Mouse (Mus musculus): ENCODE measurements around the gene Ddah1. TPM values are rescaled to one million over a fixed set of nuclear protein-coding genes. Genes with fewer than 3 reads are reported as not detected.

Ddah1 gene
- total and polyA plus RNA-seq, 3 experiments: 4.5 to 5.9 (median 5.4) TPM

DNA sequence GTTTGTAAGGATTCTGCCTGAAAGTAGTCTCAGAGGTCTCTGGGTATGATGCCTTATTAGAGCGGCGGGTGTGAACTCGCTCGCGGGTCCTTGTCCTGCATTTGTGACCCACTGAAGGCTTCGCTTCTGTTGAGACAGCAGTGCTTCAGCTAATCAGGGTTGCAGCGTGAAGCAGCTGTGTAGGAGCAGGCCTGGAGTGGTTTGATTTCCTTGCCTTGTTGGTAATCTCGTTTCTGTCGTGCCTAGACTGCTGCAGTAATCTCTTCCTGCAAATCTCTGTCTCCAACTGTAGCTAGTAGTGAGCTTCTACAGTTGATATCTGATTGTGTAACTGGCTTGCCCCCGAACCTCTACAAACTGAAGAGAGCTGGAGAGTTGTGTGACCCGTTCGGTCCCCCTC, 180.9 kb downstream of the Ddah1 start:
- TF ChIP-seq CTCF (IDR thresholded peaks at IDR 0.05) (no peak), EP300 (IDR thresholded peaks at IDR 0.05; ENCODE audit: insufficient read depth, low read depth, low read length) (no peak), POLR2A (IDR thresholded peaks at IDR 0.05; ENCODE audit: insufficient read depth, low read depth, low read length) (no peak)
- Histone ChIP-seq H3K79me2 (replicated peaks; ENCODE audit: control insufficient read depth, insufficient read depth, low read length) (peaks cover 5% of the 10 kb centered on the region), H3K27me3 (ENCODE audit: control insufficient read depth, insufficient read depth, low read length) (no peaks in the 10 kb centered on the region), H3K27ac (no peak overlapping the region), H3K9ac (ENCODE audit: low read depth, low read length) (no peak overlapping the region), H3K4me1 (ENCODE audit: control insufficient read depth, insufficient read depth, low read length) (peaks cover 8% of the 10 kb centered on the region), H3K4me3 (no peak overlapping the region), H3K36me3 (ENCODE audit: control insufficient read depth, insufficient read depth, low read length) (peaks cover 19% of the 10 kb centered on the region)
- no peak for DNase-seq
- intact Hi-C loops (cut with DNase I): no loop called here
- 61% methylated on average over 12 of the region's 12 CpGs for WGBS

DNA sequence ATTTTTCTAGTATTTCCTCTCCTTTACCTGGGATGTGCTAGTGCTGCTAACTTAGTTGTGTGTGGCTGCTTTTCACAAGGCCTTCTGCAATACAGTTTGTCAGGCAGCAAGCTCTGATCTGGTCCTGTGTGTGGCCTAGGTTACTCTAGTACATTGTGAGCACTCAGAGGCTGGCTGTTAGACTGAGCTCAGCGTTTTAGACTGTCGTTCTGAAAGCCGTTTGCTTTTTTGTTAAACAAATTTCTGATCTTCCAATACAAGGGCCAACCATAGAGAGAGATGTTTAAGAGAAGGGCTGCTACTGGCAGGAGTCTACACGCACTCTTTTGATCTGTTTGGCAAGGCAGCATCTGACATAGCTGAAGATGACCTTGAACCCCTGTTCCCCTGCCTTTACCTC, 181.5 kb downstream of the Ddah1 start:
- Histone ChIP-seq H3K4me1 (ENCODE audit: control insufficient read depth, insufficient read depth, low read length) (peaks cover 8% of the 10 kb centered on the region), H3K9ac (ENCODE audit: low read depth, low read length) (no peak overlapping the region), H3K27me3 (ENCODE audit: control insufficient read depth, insufficient read depth, low read length) (no peaks in the 10 kb centered on the region), H3K27ac (no peak overlapping the region), H3K79me2 (replicated peaks; ENCODE audit: control insufficient read depth, insufficient read depth, low read length) (peaks cover 5% of the 10 kb centered on the region), H3K36me3 (ENCODE audit: control insufficient read depth, insufficient read depth, low read length) (peaks cover 19% of the 10 kb centered on the region), H3K4me3 (no peak overlapping the region)
- TF ChIP-seq CTCF (IDR thresholded peaks at IDR 0.05) (no peak), POLR2A (IDR thresholded peaks at IDR 0.05; ENCODE audit: insufficient read depth, low read depth, low read length) (no peak), EP300 (IDR thresholded peaks at IDR 0.05; ENCODE audit: insufficient read depth, low read depth, low read length) (no peak)
- no peak for DNase-seq
- intact Hi-C loops (cut with DNase I): no loop called here
- whole genome bisulfite sequencing: 71% methylated on average over 4 of the region's 4 CpGs

DNA sequence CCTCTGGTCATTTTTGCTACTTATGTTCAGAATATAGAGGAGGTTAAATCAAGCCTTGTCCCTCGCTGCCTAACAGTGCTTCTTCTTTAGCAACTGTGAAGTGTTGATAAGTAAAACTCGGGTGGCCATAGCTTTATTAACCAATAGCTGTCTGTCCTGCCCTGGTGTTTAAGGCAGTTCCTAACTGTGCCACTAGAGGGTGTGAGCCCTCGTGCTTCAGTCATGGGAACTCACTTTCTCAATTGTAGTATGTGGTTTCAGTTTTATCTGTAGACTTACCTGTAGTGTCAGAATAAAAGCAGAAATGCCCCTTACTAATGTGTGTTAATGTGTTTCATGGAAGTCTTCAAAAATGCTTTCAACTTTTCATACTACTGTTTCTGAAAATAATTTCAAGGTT, 183.5 kb downstream of the Ddah1 start:
- DNase-seq: peak; percentile 65 to 70
- peaks cover 19% of the 10 kb centered on the region for H3K36me3 ChIP-seq (ENCODE audit: control insufficient read depth, insufficient read depth, low read length)
- H3K4me1 ChIP-seq (ENCODE audit: control insufficient read depth, insufficient read depth, low read length): peaks cover 12% of the 10 kb centered on the region
- intact Hi-C loops (cut with DNase I): loop anchor here (2.0 kb wide), 1 partner anchor 235 kb away; no protein-coding TSS in a partner anchor
- peaks cover 5% of the 10 kb centered on the region for H3K79me2 ChIP-seq (replicated peaks; ENCODE audit: control insufficient read depth, insufficient read depth, low read length)
- H3K27me3 ChIP-seq (ENCODE audit: control insufficient read depth, insufficient read depth, low read length): no peaks in the 10 kb centered on the region
- WGBS: 5% methylated on average over 3 of the region's 3 CpGs
- no peak overlapping the region for H3K27ac ChIP-seq
- H3K9ac ChIP-seq (ENCODE audit: low read depth, low read length): no peak overlapping the region
- no peak for TF ChIP-seq POLR2A (IDR thresholded peaks at IDR 0.05; ENCODE audit: insufficient read depth, low read depth, low read length)
- peak; percentile 99 for TF ChIP-seq CTCF (IDR thresholded peaks at IDR 0.05)
- H3K4me3 ChIP-seq: no peak overlapping the region

Other genes starting within 250 kb of the Ddah1 start
- gene Znhit6, start 182.5 kb upstream of the Ddah1 start, total RNA-seq (2021): 10 to 100 TPM; 10.3 to 10.4 TPM
- 4.0 and 5.4 TPM in 2 replicates for gene Znhit6, start 182.5 kb upstream of the Ddah1 start, polyA plus RNA-seq (2012; rRNA removed)
- 10 to 100 TPM; 49.9 to 72.1 TPM for gene Ccn1, start 108.7 kb upstream of the Ddah1 start, total RNA-seq (2021)
- gene Ccn1, start 108.7 kb upstream of the Ddah1 start, polyA plus RNA-seq (2012; rRNA removed): 39.7 and 45.0 TPM in 2 replicates
- gene Bcl10, start 164.1 kb downstream of the Ddah1 start, total RNA-seq (2021): 10 to 100 TPM; 17.7 to 19.3 TPM
- gene Bcl10, start 164.1 kb downstream of the Ddah1 start, polyA plus RNA-seq (2012; rRNA removed): 11.0 and 14.0 TPM in 2 replicates
- 10 to 100 TPM; 17.9 to 20.8 TPM for gene 2410004B18Rik, start 179.3 kb downstream of the Ddah1 start, total RNA-seq (2021)
- gene 2410004B18Rik, start 179.3 kb downstream of the Ddah1 start, polyA plus RNA-seq (2012; rRNA removed): 9.0 and 9.2 TPM in 2 replicates
- 10 to 100 TPM; 13.8 to 15.8 TPM for gene Syde2, start 229.2 kb downstream of the Ddah1 start, total RNA-seq (2021)
- 7.5 and 13.4 TPM in 2 replicates for gene Syde2, start 229.2 kb downstream of the Ddah1 start, polyA plus RNA-seq (2012; rRNA removed)